Mouse (Mus musculus) thymus, postnatal 4 days (tissue): ENCODE measurements around the gene Tdrd12.
"Not testable (repeated sequence)": the region's sequence is repeated elsewhere in the genome, so short reads cannot be mapped to it uniquely, and the experiment has no call there.

ENCODE experiments used
- DNase-seq: peaks from one replicate; pipeline ENCODE4 v3.0.0; 2021

Gene Tdrd12

DNA sequence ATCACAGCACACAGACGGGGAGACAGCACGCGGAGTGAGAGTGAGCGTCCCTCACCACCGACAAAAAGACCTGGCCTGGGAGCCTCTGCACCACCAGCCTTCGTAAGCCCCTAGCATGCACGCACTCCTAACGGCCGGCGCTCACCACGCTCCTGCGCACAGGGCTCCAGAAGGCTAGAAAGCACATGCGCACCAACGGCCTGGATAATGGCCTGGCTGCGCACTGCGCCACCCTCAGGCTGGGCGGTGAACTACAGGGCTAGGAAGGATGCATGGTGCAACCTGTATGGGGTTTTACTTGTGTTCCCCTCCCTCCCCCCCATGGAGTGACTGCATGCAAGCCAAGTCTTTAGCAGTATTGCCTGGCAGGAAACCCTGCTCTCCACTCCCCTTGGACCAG, at the start of gene Tdrd12:
Tdrd12 (minus strand) TSS at position 184 of the 400 bp plus-strand sequence.
- peak; percentile 32 for DNase-seq

- no peak for DNase-seq
Observed at GRCm38 (mm10) chr7:35586906-35587445, 49.4 kb upstream of the Tdrd12 start.

DNA sequence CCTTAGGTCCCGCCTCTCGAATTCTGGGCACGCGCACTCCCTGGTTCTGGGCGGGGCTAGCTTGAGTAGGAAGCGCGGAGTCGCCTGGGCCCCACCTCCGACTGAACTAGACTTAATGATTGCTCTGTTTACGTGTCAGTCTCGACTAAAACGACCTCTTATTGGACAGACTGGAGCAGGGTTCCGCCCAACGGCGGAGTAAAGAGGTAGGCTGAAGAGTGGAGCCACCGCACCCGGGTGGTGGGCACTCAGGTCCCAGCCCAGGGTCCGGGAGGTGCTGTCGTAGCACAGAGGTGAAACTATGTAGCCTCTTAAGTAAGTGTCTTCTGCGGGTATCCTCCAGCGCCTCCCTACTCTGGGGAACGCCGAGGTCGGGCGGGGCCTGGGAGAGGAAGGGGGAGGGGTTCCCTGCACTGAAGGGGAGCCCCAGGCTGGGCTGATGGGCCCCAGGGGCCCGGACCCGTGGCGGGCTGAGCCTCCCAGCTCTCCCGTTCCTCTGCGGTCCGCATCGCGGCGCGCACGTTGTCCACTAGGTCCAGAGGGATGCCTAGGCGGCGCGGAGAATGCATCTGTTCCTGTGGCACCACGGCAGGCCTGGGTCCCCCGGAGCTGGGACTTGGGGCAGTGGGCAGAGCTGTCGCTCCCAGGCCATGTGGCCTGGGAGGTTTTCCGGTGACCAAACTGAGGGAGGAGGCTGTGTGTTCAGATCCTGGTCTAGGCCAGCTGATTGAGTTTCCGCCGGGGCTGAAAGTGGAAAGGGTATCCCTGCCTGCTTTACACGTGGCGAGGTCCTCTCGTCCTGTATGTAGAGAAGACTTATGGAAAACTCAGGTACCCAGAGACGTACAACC, 48.7 kb upstream of the Tdrd12 start, which contains the start of gene Ankrd27:
Ankrd27 (plus strand) TSS at position 190 of the 851 bp plus-strand sequence.
- DNase-seq = peak; percentile 94

GRCm38 (mm10) chr7:35585191-35586054, 47.9 kb upstream of the Tdrd12 start, which contains the start of gene Rgs9bp:
Gene Rgs9bp, minus strand, starts transcription at chr7:35585582.
- DNase-seq = peak; percentile 69

GRCm38 (mm10) chr7:35584786-35585190, 47.2 kb upstream of the Tdrd12 start:
- peak; percentile 73 for DNase-seq

DNA sequence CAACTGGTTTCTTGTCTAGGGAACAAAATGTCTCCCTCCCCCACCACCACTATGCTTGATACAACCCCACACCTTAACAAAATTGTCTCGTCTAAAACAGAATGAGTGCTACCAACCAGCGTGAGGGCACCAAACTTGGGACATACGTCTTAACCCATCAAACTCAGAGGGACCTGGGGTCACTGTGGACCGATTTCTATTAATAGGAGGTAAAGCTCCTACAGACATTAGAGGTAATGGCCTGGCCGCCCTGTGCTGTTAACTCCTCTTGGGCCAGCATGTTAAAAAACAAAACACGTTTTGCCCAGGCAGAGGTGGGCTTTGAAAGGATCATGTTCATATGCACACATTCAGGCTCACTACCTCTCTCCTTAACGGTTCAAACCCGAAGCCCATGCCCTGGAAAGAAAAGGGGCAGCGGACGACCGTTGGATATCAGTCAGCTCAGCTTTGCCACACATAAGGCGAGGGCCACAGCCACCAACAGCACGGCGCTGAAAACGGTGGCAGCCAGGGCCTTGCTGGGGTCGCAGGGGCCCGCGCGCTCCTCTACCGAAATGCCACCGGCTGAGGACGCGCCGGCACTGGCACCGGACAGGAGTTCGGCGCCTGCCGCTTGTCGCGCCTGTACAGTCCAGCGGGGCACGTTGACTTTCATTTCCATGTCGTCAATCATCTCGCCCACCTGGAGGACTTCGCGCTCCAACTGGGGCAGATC, 46.7 kb upstream of the Tdrd12 start:
- DNase-seq = no peak

GRCm38 (mm10) chr7:35583476-35584025, 46.0 kb upstream of the Tdrd12 start:
- no peak for DNase-seq

GRCm38 (mm10) chr7:35582719-35583118, 45.2 kb upstream of the Tdrd12 start:
- peak; percentile 57 for DNase-seq

DNA sequence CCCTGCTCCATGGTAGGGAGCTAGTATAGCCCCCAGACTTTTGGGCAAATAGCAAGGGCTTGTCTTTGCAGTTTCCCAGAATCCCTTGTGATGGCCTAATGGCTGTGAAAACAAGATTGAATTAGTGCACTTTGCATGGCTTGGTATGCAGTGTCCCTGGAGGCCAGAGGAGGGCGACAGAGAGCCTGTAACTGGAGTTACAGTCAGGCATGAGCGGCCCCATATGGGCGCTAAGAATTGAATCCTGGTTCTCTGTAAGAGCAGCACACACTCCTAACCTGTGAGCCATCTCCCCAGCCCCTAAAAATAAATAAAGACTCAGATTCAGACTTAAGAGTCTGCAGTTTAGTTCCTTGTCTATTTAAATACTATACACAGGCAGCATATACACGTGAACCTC, 42.3 kb upstream of the Tdrd12 start:
- peak; percentile 80 for DNase-seq

GRCm38 (mm10) chr7:35570883-35571282, 33.3 kb upstream of the Tdrd12 start:
- DNase-seq = not testable (repeated sequence)

- not testable (repeated sequence) for DNase-seq
Observed at GRCm38 (mm10) chr7:35569724-35570123, 32.2 kb upstream of the Tdrd12 start.

DNA sequence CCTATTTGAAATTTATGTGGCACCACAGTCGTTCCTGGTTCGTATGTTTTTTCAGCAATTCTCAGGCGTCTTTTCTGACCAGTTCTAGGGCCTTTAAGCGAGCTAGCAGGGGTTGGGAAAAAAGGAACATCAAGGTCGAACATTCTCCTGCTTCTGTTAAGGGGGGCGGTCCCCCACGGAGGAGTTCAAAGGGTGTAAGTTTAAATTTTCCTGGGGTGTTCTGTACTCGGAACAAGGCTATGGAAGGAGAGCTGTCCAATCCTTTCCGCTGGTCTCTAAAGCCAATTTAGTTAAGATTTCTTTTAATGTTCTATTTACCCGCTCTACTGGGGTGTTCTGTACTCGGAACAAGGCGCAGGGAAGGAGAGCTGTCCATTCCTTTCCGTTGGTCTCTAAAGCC, 28.4 kb upstream of the Tdrd12 start:
- DNase-seq = not testable (repeated sequence)

- DNase-seq = not testable (repeated sequence)
Observed at GRCm38 (mm10) chr7:35564872-35565271, 27.3 kb upstream of the Tdrd12 start.

DNA sequence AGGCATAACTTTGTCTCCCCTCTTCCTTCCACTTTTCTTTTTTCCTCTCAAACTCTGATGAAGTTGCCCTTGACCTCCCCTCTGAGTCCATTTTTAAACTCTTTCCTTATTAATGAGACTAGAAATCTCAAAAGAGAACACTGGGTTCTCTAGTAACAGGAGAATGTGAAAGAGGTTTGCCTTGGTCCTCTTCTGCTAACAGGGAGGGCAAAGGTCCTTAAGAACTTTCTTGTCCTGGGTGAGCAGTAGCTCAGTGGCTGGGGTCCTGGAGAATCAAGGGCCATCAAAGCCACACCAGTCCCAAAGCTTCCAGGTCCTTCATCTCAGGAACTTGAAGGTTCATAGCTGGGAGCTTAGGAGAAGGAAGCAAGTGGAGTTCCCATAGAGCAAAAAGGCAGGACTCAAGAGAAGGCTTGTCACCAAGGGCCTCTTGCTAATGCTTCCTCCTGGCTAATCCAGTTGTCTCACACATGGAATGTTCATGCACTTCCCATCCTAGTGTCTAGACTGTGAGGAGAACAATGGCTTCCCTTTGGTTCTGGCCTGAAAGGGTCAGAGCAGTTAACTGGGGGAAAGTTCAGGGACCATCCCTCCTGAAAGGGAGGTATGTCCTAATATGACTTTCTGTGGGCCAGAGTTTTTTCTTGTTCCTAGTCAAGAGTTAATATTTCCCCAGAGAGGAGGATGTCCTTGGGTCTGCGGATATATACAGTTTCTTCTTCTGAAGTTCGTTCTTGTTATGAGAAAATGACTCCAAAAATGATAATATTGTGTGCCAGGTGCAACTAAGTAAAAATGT, 26.7 kb upstream of the Tdrd12 start:
- no peak for DNase-seq

DNA sequence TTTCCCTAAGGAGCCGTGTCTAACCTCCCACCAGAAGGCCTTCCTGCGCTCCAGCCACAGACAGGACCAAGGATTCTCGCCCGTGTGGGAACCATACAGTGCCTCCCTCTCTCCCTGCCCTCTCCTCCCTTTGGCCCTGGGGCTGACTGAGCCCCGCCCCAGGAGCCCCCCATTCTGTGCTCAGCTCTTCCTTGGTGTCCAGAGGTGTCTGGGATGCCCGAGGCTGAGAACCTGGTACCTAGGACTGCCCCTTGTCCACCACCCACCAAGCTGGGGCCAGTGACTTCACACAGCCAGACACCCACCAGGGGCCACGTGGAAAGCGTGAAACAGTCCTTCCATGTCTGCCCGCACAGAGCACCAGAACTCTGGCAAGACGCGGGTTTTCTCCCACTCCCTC, 25.5 kb upstream of the Tdrd12 start:
- no peak for DNase-seq

DNA sequence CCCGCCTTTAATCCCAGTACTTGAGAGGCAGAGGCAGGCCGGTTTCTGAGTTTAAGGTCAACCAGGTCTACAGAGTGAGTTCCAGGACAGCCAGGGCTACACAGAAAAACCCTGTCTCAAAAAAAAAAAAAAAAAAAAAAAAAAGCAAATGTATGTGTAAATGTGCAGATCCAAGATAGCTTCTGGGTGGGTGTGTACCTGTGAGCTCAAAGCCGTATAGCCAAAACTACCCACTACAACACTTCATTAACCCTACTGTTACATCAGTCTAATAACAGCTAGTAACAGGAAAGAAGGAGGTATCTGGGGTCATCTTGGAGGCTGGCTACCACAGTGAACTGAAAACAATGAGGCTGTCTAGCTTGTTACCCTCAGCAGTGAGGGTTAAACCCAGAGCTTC, 22.3 kb upstream of the Tdrd12 start:
- no peak for DNase-seq

DNA sequence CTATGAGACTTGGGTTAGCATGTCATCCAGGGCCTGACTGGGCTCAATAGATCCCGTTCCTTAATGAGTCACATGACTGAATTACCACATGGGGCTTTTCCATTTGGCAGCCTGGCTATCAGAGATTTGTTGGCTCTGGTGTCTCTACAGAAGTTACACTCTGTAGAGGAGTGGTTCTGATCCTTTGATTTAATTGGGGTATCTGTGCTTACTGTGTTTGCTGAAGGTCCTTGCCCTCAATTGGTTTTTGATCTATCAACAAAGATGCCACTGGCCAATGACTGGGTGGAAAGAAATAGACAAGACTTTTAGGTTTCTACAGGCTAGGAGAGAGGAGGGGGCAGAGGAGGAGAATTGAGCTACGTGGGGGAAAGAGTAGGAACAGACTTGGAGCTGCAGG, 21.1 kb upstream of the Tdrd12 start:
- no peak for DNase-seq

GRCm38 (mm10) chr7:35557577-35557976, 20.0 kb upstream of the Tdrd12 start:
- DNase-seq = no peak

DNA sequence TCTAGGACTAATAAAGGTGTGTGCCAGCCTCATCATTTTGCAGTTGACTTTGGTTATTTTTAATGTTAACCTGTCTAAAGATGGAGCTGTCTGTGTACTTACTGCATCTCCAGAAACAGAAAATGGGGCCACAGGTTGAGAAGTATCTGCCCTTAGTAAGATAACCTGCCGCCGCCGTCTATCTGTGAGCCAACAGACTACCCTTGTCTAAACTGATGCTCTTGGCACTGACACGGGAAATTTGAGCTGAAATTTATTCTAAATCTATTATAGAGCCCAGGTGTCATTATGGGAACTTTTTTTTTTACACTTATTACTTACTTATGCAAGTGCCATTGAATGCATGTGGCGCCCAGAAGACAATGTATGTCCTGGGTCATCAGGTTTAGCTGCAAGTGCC, 19.4 kb upstream of the Tdrd12 start:
- DNase-seq = no peak

DNA sequence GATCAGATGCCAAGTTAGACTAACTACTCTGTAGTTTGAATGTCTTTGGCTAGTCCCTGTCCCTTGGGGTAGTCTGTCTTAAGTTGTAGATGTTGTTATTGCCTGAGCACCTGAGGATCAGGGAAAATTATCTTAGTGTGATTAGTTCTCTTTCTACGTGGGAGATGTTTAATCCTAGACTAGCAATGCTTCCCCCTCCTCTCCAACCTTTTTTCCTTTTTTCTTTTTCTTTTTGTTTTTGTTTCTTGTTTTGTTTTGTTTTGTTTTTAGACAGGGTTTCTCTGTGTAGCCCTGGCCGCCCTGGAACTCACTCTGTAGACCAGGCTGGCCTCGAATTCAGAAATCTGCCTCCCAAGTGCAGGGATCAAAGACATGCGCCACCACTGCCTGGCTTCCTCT, 18.7 kb upstream of the Tdrd12 start, which contains the start of gene Nudt19:
Nudt19 (minus strand) TSS at position 100 of the 399 bp plus-strand sequence.
- no peak for DNase-seq
